Mouse (Mus musculus) frontal cortex, adult 2 months (tissue): ENCODE measurements at regions not wholly inside any gene's neighbourhood (a gene's known extent, or its start where the extent isn't known, plus 50 kb on each side); places are given as distances from the start of the nearest gene placed in this dataset.

Source experiments
- DNase-seq, 2 experiments: peaks; one replicate each; pipeline ENCODE4 v3.0.0; 2022; ENCODE audit warnings: low spot score in 1 of 2; ENCODE audit errors: extremely low spot score in 1 of 2

DNA sequence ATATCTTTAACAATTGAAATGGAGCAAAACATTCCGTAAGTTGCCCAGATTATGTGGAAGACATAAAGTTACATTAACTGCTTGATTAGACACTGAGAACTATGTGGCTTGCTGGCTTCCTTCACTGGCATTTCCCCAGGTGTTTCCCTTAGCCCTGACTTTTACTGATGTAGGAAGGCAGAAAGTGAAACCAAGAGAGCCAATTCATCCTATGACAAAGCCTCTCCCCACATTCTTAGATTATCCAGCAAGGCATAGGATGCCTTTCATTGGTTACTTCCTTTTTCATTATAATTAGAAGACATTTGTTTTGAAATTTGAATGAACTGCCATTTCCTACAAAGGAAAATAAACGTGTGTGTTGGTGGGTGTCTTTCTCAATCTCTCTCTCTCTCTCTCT lies 72.1 kb downstream of the Cdc42ep3 start:
- no peak for DNase-seq

- DNase-seq: no peak
Observed at GRCm38 (mm10) chr17:79273551-79273950, 81.3 kb downstream of the Cdc42ep3 start.

- no peak for DNase-seq
Observed at GRCm38 (mm10) chr17:79259691-79260090, 95.2 kb downstream of the Cdc42ep3 start.

- DNase-seq: no peak
Observed at GRCm38 (mm10) chr17:79246962-79247902, 107.7 kb downstream of the Cdc42ep3 start.

GRCm38 (mm10) chr17:79244121-79244520 lies 110.8 kb downstream of the Cdc42ep3 start:
- no peak for DNase-seq

DNA sequence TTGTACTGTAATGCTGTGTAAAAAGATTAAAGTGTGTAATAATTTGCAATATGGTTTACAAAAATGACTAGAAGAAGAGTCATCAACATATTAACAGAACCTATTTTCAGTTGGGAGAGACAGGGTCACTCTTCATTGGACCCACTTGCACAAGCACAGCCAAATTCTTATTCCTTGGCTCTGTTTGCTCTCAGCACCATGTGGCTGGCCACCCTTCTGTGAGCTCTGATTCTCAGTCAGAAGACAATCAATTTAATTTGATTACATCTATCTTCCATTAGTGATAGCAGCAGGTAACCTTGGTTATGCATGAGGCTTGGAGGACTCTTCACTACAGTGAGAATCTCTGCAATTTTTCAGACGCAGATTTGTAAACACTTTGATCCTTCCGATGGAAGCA lies 111.5 kb downstream of the Cdc42ep3 start:
- DNase-seq: no peak

GRCm38 (mm10) chr17:79241489-79241888 lies 113.4 kb downstream of the Cdc42ep3 start:
- DNase-seq: no peak

DNA sequence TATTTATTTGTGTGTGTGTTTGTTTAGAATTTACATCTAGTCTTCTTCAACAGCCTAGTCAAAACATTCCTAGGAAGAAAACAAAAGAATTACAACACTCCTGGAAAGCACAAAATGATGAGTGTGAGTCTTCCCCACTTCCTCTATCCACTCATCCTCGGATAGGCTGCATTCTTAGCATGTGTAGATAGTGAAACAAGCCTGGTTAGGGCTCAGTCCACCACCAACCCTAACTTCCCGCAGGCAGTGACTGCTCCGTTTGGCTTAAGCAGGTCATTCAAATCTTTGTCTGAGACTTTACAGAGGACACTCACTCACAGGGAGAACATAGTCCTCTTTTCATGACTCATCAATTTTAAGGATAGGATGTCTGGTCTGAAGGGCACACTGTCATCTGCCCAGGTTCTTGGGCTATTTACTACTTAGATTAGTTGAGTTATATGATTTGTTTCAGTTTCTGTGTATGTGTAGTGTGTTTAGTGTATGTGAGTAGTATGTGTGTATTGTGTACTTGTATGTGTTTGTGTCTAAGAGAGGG lies 118.6 kb downstream of the Cdc42ep3 start:
- no peak for DNase-seq

- peak; percentile 49 to 77 for DNase-seq
Observed at GRCm38 (mm10) chr17:79230653-79231489, 124.0 kb downstream of the Cdc42ep3 start.

- no peak for DNase-seq
Observed at GRCm38 (mm10) chr17:79206563-79206962, 148.3 kb downstream of the Cdc42ep3 start.

DNA sequence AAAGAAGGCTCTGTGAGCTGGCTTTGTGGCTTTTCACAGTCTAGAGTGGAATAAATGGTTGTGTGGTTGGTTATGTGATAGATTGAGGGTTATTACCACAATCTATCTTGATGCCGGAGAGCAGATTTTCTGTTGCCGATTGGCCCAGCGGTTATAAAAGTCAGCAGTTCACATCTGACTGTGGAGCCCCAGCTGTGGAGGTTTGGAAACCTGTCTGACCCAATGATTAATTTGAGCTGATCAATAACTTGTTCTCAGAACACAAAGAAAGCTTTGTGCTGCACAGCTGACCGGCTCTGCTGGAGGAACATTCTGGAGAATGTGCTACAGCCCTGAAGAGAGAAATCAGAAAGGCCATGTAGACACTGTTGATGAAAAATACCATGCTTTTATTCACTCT lies 148.8 kb downstream of the Cdc42ep3 start:
- DNase-seq: no peak

- no peak for DNase-seq
Observed at GRCm38 (mm10) chr17:79199814-79200491, 148.2 kb downstream of the Qpct start.

- DNase-seq: no peak
Observed at GRCm38 (mm10) chr17:79191871-79192373, 140.2 kb downstream of the Qpct start.

- no peak for DNase-seq
Observed at GRCm38 (mm10) chr17:79188282-79188681, 136.6 kb downstream of the Qpct start.

DNA sequence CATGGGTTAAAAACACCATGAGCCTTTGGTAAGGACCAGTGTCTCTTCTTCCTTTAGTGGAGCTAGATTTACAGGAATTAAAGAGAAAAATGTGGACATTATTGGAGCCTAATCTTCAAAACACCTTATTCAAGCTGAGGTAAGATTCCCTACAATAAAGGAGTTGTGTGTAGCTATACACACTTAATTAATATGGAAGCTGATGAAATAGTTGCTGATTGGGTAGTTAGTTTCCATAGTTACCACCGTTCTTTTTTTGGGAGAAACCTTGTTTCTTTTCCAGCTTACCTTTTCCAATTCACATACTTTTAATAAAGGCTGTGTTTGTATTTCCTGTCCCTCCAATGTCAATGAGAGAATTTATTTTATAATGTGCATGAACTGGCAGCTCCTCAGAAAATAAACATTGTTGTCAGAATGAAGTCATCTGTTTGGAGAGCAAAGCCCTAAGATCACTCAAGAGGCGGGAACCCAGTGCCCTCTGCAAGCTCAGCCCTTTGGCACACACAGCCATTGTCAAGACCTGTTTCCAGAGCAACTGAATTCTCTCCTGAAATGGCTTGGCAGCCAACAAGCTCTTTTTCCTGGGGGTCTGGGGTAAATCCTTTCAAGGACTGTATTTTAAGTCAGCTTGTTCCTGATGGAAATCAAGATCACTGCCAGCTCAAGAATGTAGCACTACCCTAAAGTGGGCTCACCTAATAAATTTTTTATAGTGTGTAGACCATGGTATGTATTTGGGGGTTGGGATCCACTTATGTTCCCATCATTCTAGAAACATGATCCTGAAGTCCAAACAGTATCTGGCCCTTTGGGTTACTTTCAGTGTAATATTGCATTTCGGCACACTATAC lies 128.8 kb downstream of the Qpct start:
- no peak for DNase-seq

GRCm38 (mm10) chr17:79177259-79177658 lies 125.6 kb downstream of the Qpct start:
- no peak for DNase-seq

- no peak for DNase-seq
Observed at GRCm38 (mm10) chr17:79176356-79176755, 124.7 kb downstream of the Qpct start.

DNA sequence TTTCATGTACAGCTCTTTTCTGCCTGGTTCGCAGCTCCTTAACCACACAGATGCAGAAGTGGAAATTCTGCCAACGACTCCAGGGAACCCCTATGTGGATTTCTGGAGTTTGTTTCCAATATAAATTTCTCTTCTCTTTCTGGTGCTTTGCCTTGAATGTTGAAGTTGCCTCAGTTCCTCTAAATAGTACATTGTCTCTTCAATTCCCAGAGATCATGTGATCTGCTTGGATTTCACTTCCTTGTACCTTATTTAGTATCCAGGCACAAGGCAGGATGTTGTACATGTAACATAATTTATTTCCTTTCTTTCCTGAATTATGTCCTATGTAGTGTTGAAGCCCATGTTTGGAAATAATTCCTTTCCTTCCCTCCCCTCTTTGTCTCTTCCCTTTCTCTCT lies 123.7 kb downstream of the Qpct start:
- no peak for DNase-seq

GRCm38 (mm10) chr17:79172328-79172727 lies 120.6 kb downstream of the Qpct start:
- DNase-seq: no peak

DNA sequence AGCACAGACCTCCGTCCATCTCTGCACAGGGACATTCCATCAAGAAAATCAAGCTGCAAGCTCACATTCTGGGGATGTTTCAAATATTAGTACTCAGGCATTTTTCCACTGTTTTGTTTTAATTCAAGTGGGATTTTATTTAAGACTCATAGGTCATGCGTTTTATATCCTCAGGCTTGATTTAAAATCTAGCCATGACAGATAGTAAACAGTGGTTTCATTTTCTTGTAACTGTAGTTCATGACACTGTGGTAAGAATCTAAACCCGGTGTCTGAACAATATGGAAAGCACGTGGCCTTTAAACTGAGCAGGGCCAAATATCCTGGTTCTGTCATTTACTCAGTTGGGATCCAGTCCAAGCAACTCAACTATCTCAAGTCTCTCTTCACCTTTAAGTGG lies 119.0 kb downstream of the Qpct start:
- no peak for DNase-seq
